20 mouse cellular contexts compared by ENCODE assay signal in the genomic region with DNA sequence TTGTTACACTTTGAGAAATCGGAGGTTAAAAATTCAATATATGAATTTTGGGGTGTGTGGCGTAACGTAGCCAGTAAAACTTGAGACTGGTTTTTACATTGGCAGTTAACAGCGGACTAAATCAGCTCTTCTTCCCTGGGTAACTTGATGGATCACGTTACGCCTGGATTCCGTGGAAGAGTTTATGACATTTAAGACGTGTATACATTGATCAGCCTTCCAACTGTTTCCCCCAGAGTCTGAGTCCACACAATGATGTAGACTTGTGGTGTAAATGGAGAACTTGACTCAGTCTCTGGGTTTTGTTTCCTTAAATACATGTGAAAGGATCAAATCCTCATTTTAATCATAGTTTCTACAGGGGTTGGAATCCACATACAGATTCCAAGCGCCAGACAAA.
"Had no signal": no experiment of that assay in that cellular context is flagged by ENCODE, and none has a peak within 500 bp of the region (broad histone marks: within the 10 kb centered on the region; RNA-seq: fewer than 3 reads in every experiment).

No protein-coding gene starts in this region.

- H3K36me3 ChIP-seq: limb, embryonic 12.5 days; liver, embryonic 13.5 days; midbrain, embryonic 10.5 days; midbrain, embryonic 13.5 days; stomach, embryonic 15.5 days had no signal

- H3K9me3 ChIP-seq: limb, embryonic 12.5 days; liver, embryonic 13.5 days; midbrain, embryonic 13.5 days; stomach, embryonic 15.5 days had no signal

- ATAC-seq: intestine, postnatal 0 days; midbrain, embryonic 13.5 days; midbrain, embryonic 16.5 days had no signal

- H3K4me1 ChIP-seq: liver, embryonic 13.5 days; midbrain, embryonic 13.5 days; stomach, embryonic 15.5 days had no signal

- H3K27ac ChIP-seq: kidney, postnatal 0 days; left cerebral cortex, adult 2 months; limb, embryonic 12.5 days; liver, embryonic 13.5 days; midbrain, embryonic 10.5 days; midbrain, embryonic 13.5 days; stomach, embryonic 15.5 days had no signal

- H3K4me2 ChIP-seq: limb, embryonic 12.5 days; liver, embryonic 13.5 days; midbrain, embryonic 13.5 days; stomach, embryonic 15.5 days had no signal

- DNase-seq: kidney, adult 2 months; kidney, postnatal 25 days; layer of hippocampus, postnatal 36 days; liver, embryonic 13.5 days; lung, adult 2 months; lung, postnatal 14 days; lung, postnatal 4 days; right cerebral cortex, adult 18-20 months; right cerebral cortex, postnatal 14 days; spleen, adult 18-20 months; thymus, adult 18-20 months; thymus, postnatal 36 days had no signal

- H3K4me3 ChIP-seq: left cerebral cortex, adult 2 months; limb, embryonic 12.5 days; liver, embryonic 13.5 days; midbrain, embryonic 10.5 days; midbrain, embryonic 13.5 days; stomach, embryonic 15.5 days had no signal

- H3K27me3 ChIP-seq: limb, embryonic 12.5 days; liver, embryonic 13.5 days; midbrain, embryonic 13.5 days; stomach, embryonic 15.5 days had no signal

- H3K9ac ChIP-seq: limb, embryonic 12.5 days; liver, embryonic 13.5 days; midbrain, embryonic 13.5 days; stomach, embryonic 15.5 days had no signal
